26 mouse cellular contexts compared by ENCODE assay signal in genomic region chr13:36257213-36257612, GRCm38 (mm10).
A peak's percentile ranks its signal among the peaks of the same experiment; 100 is the strongest.
DNase-seq lines count a peak whose midpoint lies in the region; ATAC-seq and TF ChIP-seq lines count a peak whose summit lies in the region.
"Had no signal": no experiment of that assay in that cellular context is flagged by ENCODE, and none has a peak within 500 bp of the region (broad histone marks: within the 10 kb centered on the region; RNA-seq: fewer than 3 reads in every experiment).

No protein-coding gene starts in this region.

- no peaks in the 10 kb centered on the region for H3K9me3 ChIP-seq in hindbrain, embryonic 13.5 days
- no peaks in the 10 kb centered on the region for H3K9me3 ChIP-seq in hindbrain, embryonic 11.5 days (ENCODE audit: control insufficient read depth, low read length)
- H3K9me3 ChIP-seq in midbrain, embryonic 13.5 days: no peaks in the 10 kb centered on the region
- no peaks in the 10 kb centered on the region for H3K9me3 ChIP-seq in midbrain, embryonic 11.5 days (ENCODE audit: control insufficient read depth, low read length)
- H3K9me3 ChIP-seq in midbrain, postnatal 0 days (ENCODE audit: low read length): no peaks in the 10 kb centered on the region
- no peaks in the 10 kb centered on the region; the same call in 1 of the 2 replicates for H3K9me3 ChIP-seq in heart, embryonic 10.5 days
- H3K9me3 ChIP-seq: embryonic facial prominence, embryonic 10.5 days; forebrain, embryonic 15.5 days had no signal

- WGBS in hindbrain, embryonic 13.5 days: 74% methylated on average over 5 of the region's 5 CpGs
- 82% methylated on average over 5 of the region's 5 CpGs for WGBS in hindbrain, embryonic 11.5 days
- WGBS in midbrain, embryonic 13.5 days: 66% methylated on average over 5 of the region's 5 CpGs
- WGBS in midbrain, embryonic 11.5 days: 87% methylated on average over 5 of the region's 5 CpGs
- 48% methylated on average over 5 of the region's 5 CpGs for WGBS in midbrain, postnatal 0 days
- 82% methylated on average over 5 of the region's 5 CpGs for WGBS in heart, embryonic 10.5 days

- DNase-seq in hindbrain, embryonic 11.5 days (ENCODE audit: low spot score): no peak
- DNase-seq in midbrain, embryonic 11.5 days (ENCODE audit: low spot score, missing footprints): no peak
- DNase-seq in brain, embryonic 14.5 days (ENCODE audit: low read depth): peak; percentile 36
- peak; percentile 17 for DNase-seq in midbrain, postnatal 0 days (ENCODE audit: low spot score)
- no peak for DNase-seq in heart, embryonic 10.5 days (ENCODE audit: low spot score)
- DNase-seq: adrenal gland, postnatal 10 days; adrenal gland, postnatal 36 days; B cell, adult 2 months; cerebellum, adult 11-12 months; cerebellum, adult 8-10 months; cerebellum, postnatal 10 days; cerebellum, postnatal 36 days; embryo, embryonic 11 days; gastrocnemius, postnatal 25 days; heart, adult 18-20 months had no signal

- H3K27me3 ChIP-seq in hindbrain, embryonic 13.5 days: no peaks in the 10 kb centered on the region
- no peaks in the 10 kb centered on the region for H3K27me3 ChIP-seq in hindbrain, embryonic 11.5 days (ENCODE audit: control insufficient read depth, insufficient read depth, low read length)
- H3K27me3 ChIP-seq in midbrain, embryonic 13.5 days: no peaks in the 10 kb centered on the region
- no peaks in the 10 kb centered on the region for H3K27me3 ChIP-seq in midbrain, embryonic 11.5 days (ENCODE audit: control insufficient read depth, insufficient read depth, low read length)
- no peaks in the 10 kb centered on the region for H3K27me3 ChIP-seq in midbrain, postnatal 0 days (ENCODE audit: insufficient read depth, low read length)
- H3K27me3 ChIP-seq in heart, embryonic 10.5 days (ENCODE audit: insufficient read depth, poor library complexity, severe bottlenecking): no peaks in the 10 kb centered on the region
- H3K27me3 ChIP-seq: CH12.LX; embryonic facial prominence, embryonic 13.5 days; forebrain, embryonic 12.5 days; forebrain, embryonic 15.5 days; Patski had no signal

- H3K4me2 ChIP-seq in hindbrain, embryonic 13.5 days: no peak overlapping the region
- H3K4me2 ChIP-seq in hindbrain, embryonic 11.5 days (replicated peaks; ENCODE audit: low read depth, low read length): no peak overlapping the region
- H3K4me2 ChIP-seq in midbrain, embryonic 13.5 days (replicated peaks): no peak overlapping the region
- H3K4me2 ChIP-seq in midbrain, embryonic 11.5 days: no peak overlapping the region
- no peak overlapping the region for H3K4me2 ChIP-seq in midbrain, postnatal 0 days (ENCODE audit: low read depth, low read length, poor library complexity, severe bottlenecking)
- H3K4me2 ChIP-seq: embryonic facial prominence, embryonic 13.5 days; forebrain, embryonic 12.5 days; forebrain, embryonic 15.5 days; heart, embryonic 11.5 days had no signal

- no peak overlapping the region for H3K9ac ChIP-seq in hindbrain, embryonic 13.5 days
- H3K9ac ChIP-seq in hindbrain, embryonic 11.5 days (ENCODE audit: low read depth, low read length): no peak overlapping the region
- no peak overlapping the region for H3K9ac ChIP-seq in midbrain, embryonic 13.5 days (replicated peaks)
- no peak overlapping the region for H3K9ac ChIP-seq in midbrain, embryonic 11.5 days (ENCODE audit: low read length)
- no peak overlapping the region for H3K9ac ChIP-seq in midbrain, postnatal 0 days (replicated peaks; ENCODE audit: low read length, poor library complexity, severe bottlenecking)
- H3K9ac ChIP-seq: embryonic facial prominence, embryonic 13.5 days; forebrain, embryonic 12.5 days; forebrain, embryonic 15.5 days had no signal

- TF ChIP-seq CTCF in brain, embryonic 14.5 days (IDR thresholded peaks at IDR 0.05; ENCODE audit: borderline replicate concordance, extremely low read depth, insufficient read depth, insufficient read length): no peak
- TF ChIP-seq CTCF in midbrain, postnatal 0 days (IDR thresholded peaks at IDR 0.05): no peak

- 0 out of 2 replicates have a peak, but pooled peaks cover 5% of the 10 kb centered on the region for H3K4me1 ChIP-seq in hindbrain, embryonic 13.5 days (replicated peaks)
- no peaks in the 10 kb centered on the region for H3K4me1 ChIP-seq in hindbrain, embryonic 11.5 days (replicated peaks; ENCODE audit: control insufficient read depth, insufficient read depth, low read length)
- peaks cover 3% of the 10 kb centered on the region; the same call in 1 of the 2 replicates for H3K4me1 ChIP-seq in midbrain, embryonic 13.5 days (replicated peaks)
- H3K4me1 ChIP-seq in midbrain, embryonic 11.5 days (ENCODE audit: control insufficient read depth, insufficient read depth, low read length): no peaks in the 10 kb centered on the region
- H3K4me1 ChIP-seq in midbrain, postnatal 0 days (ENCODE audit: insufficient read depth, low read length): no peaks in the 10 kb centered on the region
- no peaks in the 10 kb centered on the region for H3K4me1 ChIP-seq in heart, embryonic 10.5 days
- H3K4me1 ChIP-seq: embryonic facial prominence, embryonic 10.5 days; embryonic facial prominence, embryonic 13.5 days; forebrain, embryonic 12.5 days; forebrain, embryonic 15.5 days had no signal

- H3K27ac ChIP-seq in hindbrain, embryonic 13.5 days: 0 out of 2 replicates have a peak overlapping the region, but pooled peaks have one; percentile 8
- H3K27ac ChIP-seq in hindbrain, embryonic 11.5 days (ENCODE audit: low read depth, low read length): no peak overlapping the region
- peak overlapping the region; percentile 6; the same call in 1 of the 2 replicates for H3K27ac ChIP-seq in midbrain, embryonic 13.5 days
- H3K27ac ChIP-seq in midbrain, embryonic 11.5 days (ENCODE audit: low read depth, low read length): no peak overlapping the region
- peak overlapping the region; percentile 34; the same call in 1 of the 2 replicates for H3K27ac ChIP-seq in midbrain, postnatal 0 days (ENCODE audit: low read depth, low read length)
- no peak overlapping the region for H3K27ac ChIP-seq in heart, embryonic 10.5 days
- H3K27ac ChIP-seq: embryonic facial prominence, embryonic 10.5 days; embryonic facial prominence, embryonic 13.5 days; forebrain, embryonic 12.5 days; forebrain, embryonic 15.5 days had no signal

- H3K4me3 ChIP-seq in hindbrain, embryonic 13.5 days: no peak overlapping the region
- H3K4me3 ChIP-seq in hindbrain, embryonic 11.5 days (ENCODE audit: low read depth, low read length): no peak overlapping the region
- no peak overlapping the region for H3K4me3 ChIP-seq in midbrain, embryonic 13.5 days (replicated peaks)
- no peak overlapping the region for H3K4me3 ChIP-seq in midbrain, embryonic 11.5 days (ENCODE audit: low read depth, low read length)
- H3K4me3 ChIP-seq in midbrain, postnatal 0 days (ENCODE audit: low read depth, low read length): no peak overlapping the region
- no peak overlapping the region for H3K4me3 ChIP-seq in heart, embryonic 10.5 days
- H3K4me3 ChIP-seq: embryonic facial prominence, embryonic 10.5 days; embryonic facial prominence, embryonic 13.5 days; erythroblast, embryonic 14.5 days; forebrain, embryonic 12.5 days; forebrain, embryonic 15.5 days had no signal

- TF ChIP-seq POLR2A in brain, embryonic 14.5 days (IDR thresholded peaks at IDR 0.05; ENCODE audit: borderline replicate concordance, extremely low read depth, insufficient read depth, insufficient read length, poor library complexity, severe bottlenecking): no peak

- no peak for ATAC-seq in hindbrain, embryonic 13.5 days (ENCODE audit: low FRiP score)
- no peak for ATAC-seq in hindbrain, embryonic 11.5 days (ENCODE audit: low FRiP score)
- ATAC-seq in midbrain, embryonic 13.5 days: no peak
- ATAC-seq in midbrain, embryonic 11.5 days (ENCODE audit: low FRiP score): no peak
- peak; percentile 77 for ATAC-seq in midbrain, postnatal 0 days (ENCODE audit: low FRiP score)
- ATAC-seq: forebrain, embryonic 15.5 days; intestine, postnatal 0 days; Patski had no signal

- 0 out of 2 replicates have a peak, but pooled peaks cover 3% of the 10 kb centered on the region for H3K36me3 ChIP-seq in hindbrain, embryonic 13.5 days
- no peaks in the 10 kb centered on the region for H3K36me3 ChIP-seq in hindbrain, embryonic 11.5 days (ENCODE audit: control insufficient read depth, insufficient read depth, low read length)
- H3K36me3 ChIP-seq in midbrain, embryonic 13.5 days: no peaks in the 10 kb centered on the region
- H3K36me3 ChIP-seq in midbrain, embryonic 11.5 days (ENCODE audit: control insufficient read depth, insufficient read depth, low read length): no peaks in the 10 kb centered on the region
- H3K36me3 ChIP-seq in midbrain, postnatal 0 days (ENCODE audit: insufficient read depth, low read length): no peaks in the 10 kb centered on the region
- H3K36me3 ChIP-seq in heart, embryonic 10.5 days: peaks cover 11% of the 10 kb centered on the region; the same call in 1 of the 2 replicates
- H3K36me3 ChIP-seq: embryonic facial prominence, embryonic 13.5 days; forebrain, embryonic 12.5 days; forebrain, embryonic 15.5 days had no signal

Comparison
In these comparisons a context has a peak if more than half of its experiments do, and no peak if none do; other contexts are left out.
1. H3K27ac ChIP-seq: peak in hindbrain, embryonic 13.5 days (single experiment), midbrain, embryonic 13.5 days (single experiment) and midbrain, postnatal 0 days (single experiment); none in hindbrain, embryonic 11.5 days (single experiment), midbrain, embryonic 11.5 days (single experiment) and heart, embryonic 10.5 days (single experiment).
2. DNase-seq: peak in brain, embryonic 14.5 days (single experiment) and midbrain, postnatal 0 days (single experiment); none in hindbrain, embryonic 11.5 days (single experiment), midbrain, embryonic 11.5 days (single experiment) and heart, embryonic 10.5 days (single experiment).